Mouse (Mus musculus) mammary gland, adult 2 months (tissue): ENCODE results near the gene Tlk1. TPM values are rescaled to one million over a fixed set of nuclear protein-coding genes. Genes with fewer than 3 reads are reported as not detected.

Experiments
- polyA plus RNA-seq: library from polyadenylated mRNA; depleted of rRNA; stranded (reverse); fragments of >200 nt; gene quantifications from 2 replicates; pipeline ENCODE4 v1.2.3, GENCODE M21; 2012; ENCODE audit warnings: low replicate concordance; rRNA removed

The Tlk1 gene
- 5.7 and 9.9 TPM in 2 replicates for polyA plus RNA-seq

DNA sequence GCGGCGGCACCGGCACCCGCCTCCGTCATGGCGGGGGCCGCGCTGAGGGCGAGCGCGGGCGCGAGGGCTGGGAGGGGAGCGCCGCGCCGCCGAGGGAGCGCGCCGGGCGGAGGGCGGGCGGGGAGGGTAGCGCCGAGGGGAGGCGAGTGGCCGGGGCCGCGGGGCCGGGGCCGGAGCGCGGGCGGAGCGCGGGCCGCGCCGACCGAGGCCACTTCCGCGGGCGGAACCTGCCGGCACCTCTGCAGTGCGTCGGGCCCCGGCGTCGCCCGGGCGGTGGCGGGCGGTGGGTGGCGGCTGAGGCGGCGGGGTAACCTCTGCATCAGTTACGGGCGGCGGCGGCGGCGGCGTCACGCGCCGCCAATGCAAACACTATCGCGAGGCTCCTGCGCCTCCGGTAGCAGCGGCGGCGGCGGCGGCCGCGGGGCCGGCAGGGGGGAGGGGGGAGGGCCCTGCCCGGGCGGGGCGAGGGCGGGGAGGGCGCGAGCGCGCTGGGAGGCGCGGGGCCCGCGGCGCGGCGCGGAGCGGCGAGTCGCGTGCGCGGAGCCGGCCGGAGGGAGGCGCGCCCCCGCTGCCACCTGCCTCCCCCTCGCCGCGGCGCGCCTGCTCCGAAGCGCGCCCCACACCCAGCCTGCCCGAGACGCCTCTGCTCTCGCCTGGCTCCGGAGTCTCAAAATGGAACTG, at the start of gene Tlk1:
Gene Tlk1, minus strand, starts transcription at position 358 of the 681 bp plus-strand sequence.

Other genes with a start within 250 kb of the Tlk1 start
- gene Gorasp2, start 164.2 kb downstream of the Tlk1 start, polyA plus RNA-seq = 102 and 144 TPM in 2 replicates
- gene Gm26558, start 163.6 kb downstream of the Tlk1 start, polyA plus RNA-seq = 0.14 and 1.5 TPM in 2 replicates
- 3.0 and 4.2 TPM in 2 replicates for gene Dcaf17, start 229.6 kb upstream of the Tlk1 start, polyA plus RNA-seq
- gene Mettl8, start 229.9 kb upstream of the Tlk1 start, polyA plus RNA-seq = 3.1 and 5.8 TPM in 2 replicates